Mouse (Mus musculus) brain, adult 10 weeks (tissue): ENCODE data around the gene Zfp777. TPM values are rescaled to one million over a fixed set of nuclear protein-coding genes. Genes with fewer than 3 reads are reported as not detected.

Source experiments
- polyA plus RNA-seq: library from polyadenylated mRNA; stranded (reverse); fragments of 350-450 nt; fragmentation: Illumina TruSeq; extraction: RNeasy Lipid Tissue Mini Kit (QIAGEN cat#74804); gene quantifications from one replicate; pipeline ENCODE4 v1.2.3, GENCODE M21; 2015; ENCODE audit warnings: low read depth, low replicate concordance

Zfp777 gene
- 21.3 TPM for polyA plus RNA-seq

GRCm38 (mm10) chr6:48048426-48049272, at the start of gene Zfp777:
Zfp777 (minus strand) TSS chr6:48048911.

GRCm38 (mm10) chr6:48086471-48086878, 37.8 kb upstream of the Zfp777 start, which contains the start of gene Zfp746:
Zfp746 (minus strand) TSS chr6:48086593.

Other genes starting within 250 kb of the Zfp777 start
- 43.0 TPM for gene Pdia4, start 235.5 kb downstream of the Zfp777 start, polyA plus RNA-seq
- 3.2 TPM for gene Zfp786, start 218.0 kb downstream of the Zfp777 start, polyA plus RNA-seq
- gene Zfp398, start 213.2 kb downstream of the Zfp777 start, polyA plus RNA-seq: 11.1 TPM
- gene Zfp282, start 171.7 kb downstream of the Zfp777 start, polyA plus RNA-seq: 6.8 TPM
- gene Zfp212, start 128.4 kb downstream of the Zfp777 start, polyA plus RNA-seq: 10.9 TPM
- 16.6 TPM for gene Zfp956, start 95.5 kb downstream of the Zfp777 start, polyA plus RNA-seq
- gene Zfp746, start 37.7 kb upstream of the Zfp777 start, polyA plus RNA-seq: 18.6 TPM